Mouse (Mus musculus): ENCODE results near the gene Dbt. TPM values are rescaled to one million over a fixed set of nuclear protein-coding genes. Genes with fewer than 3 reads are reported as not detected.
"Not testable (repeated sequence)": the region's sequence is repeated elsewhere in the genome, so short reads cannot be mapped to it uniquely, and the experiment has no call there.

Gene Dbt
- polyA plus RNA-seq, 1 experiment, result 5.0 TPM

- WGBS, result 63% methylated on average over 16 of the region's 16 CpGs
- no peak for DNase-seq (ENCODE audit: low read depth, low spot score)
These were observed 23.7 kb downstream of the Dbt start for GRCm38 (mm10) chr3:116536428-116537199.

- WGBS, result 74% methylated on average over 6 of the region's 6 CpGs
- DNase-seq (ENCODE audit: low read depth, low spot score), result no peak
These were observed 24.3 kb downstream of the Dbt start for GRCm38 (mm10) chr3:116537200-116537573.

GRCm38 (mm10) chr3:116542070-116542469 is 29.2 kb downstream of the Dbt start:
- no peak for DNase-seq (ENCODE audit: low read depth, low spot score)
- 54% methylated on average over 2 of the region's 2 CpGs for WGBS

GRCm38 (mm10) chr3:116542532-116542931 is 29.7 kb downstream of the Dbt start:
- WGBS, result 61% methylated on average over 3 of the region's 3 CpGs
- DNase-seq (ENCODE audit: low read depth, low spot score), result no peak

GRCm38 (mm10) chr3:116547430-116547829 is 34.6 kb downstream of the Dbt start:
- no peak for DNase-seq (ENCODE audit: low read depth, low spot score)
- WGBS, result 73% methylated on average over 5 of the region's 5 CpGs

- DNase-seq (ENCODE audit: low read depth, low spot score), result no peak
- WGBS, result 86% methylated on average over 5 of the region's 5 CpGs
These were observed 38.5 kb downstream of the Dbt start for GRCm38 (mm10) chr3:116551362-116551761.

- DNase-seq (ENCODE audit: low read depth, low spot score), result not testable (repeated sequence)
- WGBS, result 95% methylated on average over 14 of the region's 14 CpGs
These were observed 48.4 kb downstream of the Dbt start for GRCm38 (mm10) chr3:116561315-116561714.

GRCm38 (mm10) chr3:116562408-116563094 is 49.7 kb downstream of the Dbt start, which contains the start of gene Lrrc39:
Gene Lrrc39, plus strand, starts transcription at chr3:116562973.
- no peak for DNase-seq (ENCODE audit: low read depth, low spot score)
- WGBS, result 46% methylated on average over 7 of the region's 7 CpGs

- WGBS, result 54% methylated on average over 7 of the region's 7 CpGs
- no peak for DNase-seq (ENCODE audit: low read depth, low spot score)
These were observed 50.2 kb downstream of the Dbt start for GRCm38 (mm10) chr3:116563095-116563492.

- 64% methylated on average over 2 of the region's 2 CpGs for WGBS
These were observed 57.8 kb downstream of the Dbt start for GRCm38 (mm10) chr3:116570628-116571027.

GRCm38 (mm10) chr3:116577286-116577685 is 64.4 kb downstream of the Dbt start:
- no peak for DNase-seq (ENCODE audit: low read depth, low spot score)
- 37% methylated on average over 3 of the region's 3 CpGs for WGBS

More at GRCm38 (mm10) chr3:116570628-116571027, 57.8 kb downstream of the Dbt start:
- DNase-seq (ENCODE audit: low read depth, low spot score), result no peak

GRCm38 (mm10) chr3:116582201-116582600 is 69.3 kb downstream of the Dbt start:
- no peak for DNase-seq (ENCODE audit: low read depth, low spot score)
- WGBS, result 94% methylated on average over 9 of the region's 9 CpGs

- no peak for DNase-seq (ENCODE audit: low read depth, low spot score)
- WGBS, result under 1% methylated on average over 22 of the region's 22 CpGs
These were observed 81.3 kb downstream of the Dbt start for GRCm38 (mm10) chr3:116594076-116594727.

GRCm38 (mm10) chr3:116594728-116595602 is 82.1 kb downstream of the Dbt start, which contains the start of gene Sass6:
Gene Sass6, plus strand, starts transcription at chr3:116594982.
- WGBS, result under 1% methylated on average over 65 of the region's 65 CpGs
- DNase-seq (ENCODE audit: low read depth, low spot score), result peak; percentile 98

- no peak for DNase-seq (ENCODE audit: low read depth, low spot score)
- WGBS, result 4% methylated on average over 10 of the region's 10 CpGs
These were observed 82.7 kb downstream of the Dbt start for GRCm38 (mm10) chr3:116595603-116595991.

Other genes starting within 250 kb of the Dbt start
- 3.2 and 5.4 TPM in 2 replicates for gene Cdc14a, start 89.0 kb upstream of the Dbt start, polyA plus RNA-seq (2012; rRNA removed)
- gene Rtca, start 4.9 kb upstream of the Dbt start, polyA plus RNA-seq (2012; rRNA removed), result 23.9 and 27.5 TPM in 2 replicates
- gene Lrrc39, start 49.9 kb downstream of the Dbt start, polyA plus RNA-seq (2012; rRNA removed), result 0.19 and 0.38 TPM in 2 replicates
- gene Sass6, start 81.9 kb downstream of the Dbt start, polyA plus RNA-seq (2012; rRNA removed), result 2.2 and 3.2 TPM in 2 replicates
- 2.5 and 3.7 TPM in 2 replicates for gene Trmt13, start 101.5 kb downstream of the Dbt start, polyA plus RNA-seq (2012; rRNA removed)
- 17.1 and 20.2 TPM in 2 replicates for gene Mfsd14a, start 149.6 kb downstream of the Dbt start, polyA plus RNA-seq (2012; rRNA removed)
- not detected in 2 replicates for gene Gm43191, start 168.2 kb downstream of the Dbt start, polyA plus RNA-seq (2012; rRNA removed)
- 13.1 and 21.1 TPM in 2 replicates for gene Slc35a3, start 199.8 kb downstream of the Dbt start, polyA plus RNA-seq (2012; rRNA removed)

Data from large intestine, adult 2 months (tissue).